Mouse (Mus musculus) brown adipose tissue, adult 24 weeks (tissue): ENCODE data around the gene Ces2e. TPM values are rescaled to one million over a fixed set of nuclear protein-coding genes. Genes with fewer than 3 reads are reported as not detected.
"Not testable (repeated sequence)": the region's sequence is repeated elsewhere in the genome, so short reads cannot be mapped to it uniquely, and the experiment has no call there.

ENCODE experiments used
- H3K27ac ChIP-seq: fragments of 200-500 bp; replicated peaks from 2 replicates; pipeline ENCODE4 v1.5.1; 2012; ENCODE audit warnings: low read depth, mild to moderate bottlenecking, low read length
- H3K4me1 ChIP-seq: fragments of 200-500 bp; 2 replicates; pipeline ENCODE4 v1.6.1; 2012; ENCODE audit warnings: low read length, mixed read lengths; ENCODE audit not compliant: control insufficient read depth, insufficient read depth, insufficient read length
- H3K4me3 ChIP-seq: fragments of 200-500 bp; 2 replicates; pipeline ENCODE4 v1.5.1; 2012; ENCODE audit warnings: low read depth, mild to moderate bottlenecking, low read length, moderate library complexity; ENCODE audit not compliant: insufficient read depth
- polyA plus RNA-seq: library from polyadenylated mRNA; stranded (reverse); fragments of >200 nt; gene quantifications from 2 replicates; pipeline ENCODE4 v1.2.4, GENCODE M21; 2012; ENCODE audit not compliant: missing spikeins, insufficient read depth, insufficient read length

Gene Ces2e
- not detected in 2 replicates for polyA plus RNA-seq

DNA sequence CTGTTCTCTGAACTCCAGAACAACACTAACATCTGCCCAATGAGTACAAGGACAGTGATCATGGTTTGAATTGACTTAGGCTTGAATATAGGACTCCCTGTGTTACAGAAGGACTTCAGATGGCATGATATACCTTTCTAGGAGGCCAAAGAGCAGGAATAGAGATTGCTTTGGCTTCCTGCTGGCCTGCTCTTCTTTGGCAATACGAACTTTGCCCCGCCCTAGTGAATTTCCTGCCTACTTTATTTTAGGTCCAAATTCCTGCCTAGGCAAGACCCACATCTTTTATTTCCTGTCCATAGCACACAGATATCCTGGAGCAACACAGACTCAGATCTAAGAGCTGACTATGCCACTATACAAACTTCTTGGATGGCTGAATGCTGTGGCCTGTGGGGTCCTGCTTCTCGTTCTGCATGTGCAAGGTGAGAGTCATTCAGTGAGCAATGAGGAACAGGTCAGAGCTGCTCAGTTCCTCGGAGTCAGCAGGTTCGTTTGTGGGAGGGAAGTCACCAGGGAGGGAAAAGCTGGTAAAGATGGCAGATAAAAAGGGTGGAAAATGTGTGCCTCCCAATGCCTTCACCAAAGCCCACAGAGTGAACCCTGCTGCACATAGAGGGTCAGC lies at the start of gene Ces2e:
Ces2e (plus strand) TSS at position 289 of the 625 bp plus-strand sequence.
- Histone ChIP-seq H3K27ac (no peak within 1 kb of the TSS), H3K4me3 (no peak within 1 kb of the TSS), H3K4me1 (peaks cover 3% of the 10 kb centered on the region; the same call in 1 of the 2 replicates)

DNA sequence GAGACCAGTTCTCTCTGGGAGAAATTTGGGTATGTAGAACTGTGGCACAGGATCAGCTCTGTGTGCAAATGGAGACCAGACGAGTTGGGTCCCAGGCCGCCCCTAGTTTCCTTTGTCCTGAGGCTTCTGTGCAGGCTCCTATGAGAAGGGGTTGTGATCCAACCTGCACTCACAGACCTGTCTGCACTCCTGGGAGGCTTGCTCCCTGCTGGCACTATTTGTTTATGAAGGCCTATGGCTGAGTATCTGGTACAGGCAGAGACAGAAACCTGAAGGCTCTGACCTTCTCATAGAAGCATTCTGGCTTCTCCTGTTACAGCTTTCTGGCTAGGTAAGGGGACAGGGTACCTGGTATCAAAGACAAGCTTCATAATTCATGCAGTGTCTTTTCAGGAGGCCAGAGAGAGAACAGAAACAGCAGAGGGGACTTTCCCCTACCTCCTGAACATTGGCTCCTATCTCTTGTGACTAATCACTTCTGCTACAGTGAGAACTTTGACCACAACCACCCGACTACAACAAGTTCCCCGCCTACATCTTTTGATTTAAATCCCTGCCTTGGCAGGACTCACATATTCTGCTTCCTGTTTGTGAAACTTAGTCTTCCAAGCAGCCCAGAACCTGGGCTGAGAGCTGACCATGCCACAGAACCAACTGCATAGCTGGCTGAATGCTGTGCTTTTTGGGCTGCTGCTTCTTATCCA lies 39.7 kb upstream of the Ces2e start:
- H3K4me1 ChIP-seq, H3K27ac ChIP-seq, H3K4me3 ChIP-seq: not testable (repeated sequence)

DNA sequence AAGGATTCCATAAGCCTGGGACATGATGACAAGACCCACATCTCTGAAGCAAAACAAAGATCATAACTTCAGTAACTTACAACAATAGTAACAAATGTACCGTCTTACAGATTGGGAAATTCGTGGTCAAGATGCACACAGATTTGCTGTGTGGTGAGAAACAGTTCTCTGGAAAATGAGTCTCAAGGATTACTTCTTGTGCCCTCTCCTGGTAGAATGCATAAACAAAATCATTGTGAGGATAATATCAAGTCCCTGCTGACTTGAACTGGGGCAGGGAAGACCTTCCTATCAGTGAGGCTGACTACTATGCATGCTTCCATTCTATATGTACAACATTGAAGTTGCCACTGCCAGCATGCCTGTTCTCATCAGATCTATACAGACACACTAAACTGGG lies 24.3 kb upstream of the Ces2e start:
- Histone ChIP-seq H3K27ac (no peak overlapping the region), H3K4me1 (no peaks in the 10 kb centered on the region), H3K4me3 (no peak overlapping the region)

DNA sequence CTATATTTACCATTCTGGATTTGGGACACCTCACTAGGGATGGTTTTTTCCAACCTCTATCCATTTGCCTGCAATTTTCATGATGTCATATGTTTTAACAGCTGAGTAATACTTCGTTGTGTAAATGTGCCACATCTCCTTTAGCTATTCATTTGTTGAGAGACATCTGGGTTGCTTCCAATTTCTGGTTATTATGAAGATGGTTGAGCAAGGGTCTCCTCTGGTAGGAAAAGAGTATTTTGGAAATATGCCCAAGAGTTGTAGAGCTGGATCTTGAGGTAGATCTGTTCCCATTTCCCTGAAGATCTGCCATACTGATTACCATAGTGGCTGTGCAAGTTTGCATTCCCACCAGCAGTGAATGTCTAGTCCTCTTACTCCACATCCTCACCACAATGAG lies 18.9 kb upstream of the Ces2e start:
- Histone ChIP-seq H3K27ac (no peak overlapping the region), H3K4me3 (no peak overlapping the region), H3K4me1 (no peaks in the 10 kb centered on the region)

DNA sequence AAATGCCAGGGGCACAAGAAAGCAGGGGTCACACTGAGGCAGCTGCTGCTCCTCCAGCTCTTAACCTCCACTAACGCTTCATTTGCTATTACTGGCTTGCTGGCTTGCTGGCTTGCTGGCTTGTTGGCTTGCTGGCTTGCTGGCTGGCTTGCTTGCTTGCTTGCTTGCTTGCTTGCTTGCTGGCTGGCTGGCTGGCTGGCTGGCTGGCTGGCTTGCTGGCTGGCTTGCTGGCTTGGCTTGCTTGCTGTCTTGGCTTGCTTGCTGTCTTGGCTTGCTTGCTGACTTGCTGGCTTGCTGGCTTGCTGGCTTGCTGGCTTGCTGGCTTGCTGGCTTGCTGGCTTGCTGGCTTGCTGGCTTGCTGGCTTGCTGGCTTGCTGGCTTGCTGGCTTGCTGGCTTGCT lies 17.0 kb upstream of the Ces2e start:
- not testable (repeated sequence) for H3K4me3 ChIP-seq, H3K4me1 ChIP-seq, H3K27ac ChIP-seq

DNA sequence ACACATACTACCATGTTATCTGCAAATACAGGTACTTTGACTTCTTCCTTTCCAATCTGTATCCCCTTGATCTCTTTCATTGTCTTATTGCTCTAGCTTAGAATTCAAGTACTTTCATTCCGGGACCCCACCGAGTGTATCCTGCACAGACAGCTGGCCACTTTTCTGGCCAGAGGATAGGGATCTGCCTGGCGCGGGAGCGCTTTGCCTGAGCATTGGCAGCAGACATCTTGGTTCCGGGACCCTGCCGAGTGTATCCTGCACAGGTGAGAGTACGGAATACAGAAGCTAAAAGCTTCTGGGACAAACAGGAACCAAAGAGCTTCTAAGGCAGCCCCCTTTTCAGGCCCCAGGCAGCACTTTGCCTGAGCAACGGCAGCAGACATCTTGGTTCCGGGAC lies 16.4 kb upstream of the Ces2e start:
- H3K4me1 ChIP-seq, H3K27ac ChIP-seq, H3K4me3 ChIP-seq: not testable (repeated sequence)

DNA sequence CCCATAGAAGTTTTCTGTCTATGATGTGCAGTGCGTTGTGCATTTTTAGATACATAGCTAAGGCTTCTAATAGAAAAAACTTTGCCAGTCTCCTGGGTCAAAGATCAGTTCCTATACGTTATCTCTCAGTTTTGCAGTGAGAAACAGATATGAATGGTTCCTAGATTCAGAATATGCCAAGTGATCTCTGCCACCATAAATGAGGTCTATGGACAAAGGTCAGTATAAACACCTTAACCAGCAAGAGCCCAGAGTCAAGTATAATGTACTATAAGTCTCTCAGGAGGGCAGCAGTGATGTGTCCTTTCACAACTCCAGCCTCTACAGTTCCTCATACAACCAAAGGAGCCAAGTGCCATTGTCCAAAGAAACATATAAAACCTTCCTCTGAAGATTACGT lies 1.2 kb downstream of the Ces2e start:
- H3K27ac ChIP-seq: no peak overlapping the region
- peaks cover 3% of the 10 kb centered on the region; the same call in 1 of the 2 replicates for H3K4me1 ChIP-seq
- no peak overlapping the region for H3K4me3 ChIP-seq

DNA sequence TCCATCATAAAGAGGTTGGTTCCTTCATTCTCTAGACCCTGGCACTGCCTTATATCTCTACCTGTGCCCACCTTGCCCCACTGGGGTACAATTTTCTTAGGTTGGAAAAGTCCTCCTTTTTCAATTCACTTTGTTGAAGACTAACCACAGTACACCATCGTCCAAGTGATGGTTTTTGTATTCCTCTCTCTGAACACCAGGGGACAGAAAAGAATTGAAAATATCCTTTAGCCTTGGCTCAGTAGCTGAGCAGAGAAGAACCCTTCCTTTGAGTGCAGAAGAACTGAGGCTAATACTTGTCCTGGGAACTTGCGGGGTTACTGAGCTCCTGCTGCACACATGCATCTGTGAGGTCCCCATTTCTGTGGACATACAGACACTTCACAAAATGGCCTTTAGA lies 18.6 kb downstream of the Ces2e start:
- no peaks in the 10 kb centered on the region for H3K4me1 ChIP-seq

DNA sequence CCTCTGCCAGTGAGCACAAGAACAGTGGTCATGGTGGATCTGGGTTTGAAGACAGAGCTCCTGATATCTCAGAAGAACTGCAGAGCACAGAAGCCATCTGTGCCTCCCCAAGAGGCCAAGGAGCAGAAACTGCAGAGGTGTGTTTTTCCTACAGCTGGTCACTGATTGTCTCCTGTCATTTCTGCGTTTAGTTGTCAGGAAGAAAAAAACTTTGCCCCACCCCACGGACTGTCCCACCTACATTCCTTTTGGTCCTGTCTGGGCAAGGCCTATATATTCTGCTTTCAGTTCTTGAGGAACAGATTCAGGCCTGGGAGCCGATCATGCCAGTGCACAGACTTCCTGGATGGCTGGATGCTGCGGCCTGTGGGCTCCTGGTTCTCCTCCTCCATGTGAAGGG lies 21.0 kb downstream of the Ces2e start, which contains the start of gene Ces2f:
Ces2f (plus strand) TSS at position 301 of the 400 bp plus-strand sequence.
- H3K4me1 ChIP-seq: no peaks in the 10 kb centered on the region
- H3K4me3 ChIP-seq: no peak within 1 kb of the TSS
- no peak within 1 kb of the TSS for H3K27ac ChIP-seq

More for the DNA sequence above, 18.6 kb downstream of the Ces2e start:
- H3K4me3 ChIP-seq: no peak overlapping the region
- H3K27ac ChIP-seq: no peak overlapping the region

DNA sequence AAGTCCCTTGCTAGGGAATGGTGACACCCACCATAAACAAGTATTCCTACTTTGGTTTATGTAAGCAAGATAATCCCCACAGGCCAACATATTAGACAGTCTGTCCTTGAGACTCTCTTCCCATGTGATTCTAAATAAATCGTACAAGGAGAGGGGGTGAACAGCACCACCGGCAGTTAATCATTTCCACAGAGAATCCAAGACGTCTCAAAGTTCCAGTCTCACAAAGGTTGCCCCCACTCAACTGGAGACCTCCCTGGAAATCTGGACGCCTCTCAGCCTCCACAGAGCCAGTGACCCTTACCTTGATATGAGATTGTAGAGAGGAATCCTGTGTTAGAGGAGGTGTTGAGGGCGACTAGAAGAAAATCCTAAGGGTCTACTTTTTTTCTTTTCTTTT lies 23.0 kb downstream of the Ces2e start:
- Histone ChIP-seq H3K4me1 (no peaks in the 10 kb centered on the region), H3K27ac (no peak overlapping the region), H3K4me3 (no peak overlapping the region)

DNA sequence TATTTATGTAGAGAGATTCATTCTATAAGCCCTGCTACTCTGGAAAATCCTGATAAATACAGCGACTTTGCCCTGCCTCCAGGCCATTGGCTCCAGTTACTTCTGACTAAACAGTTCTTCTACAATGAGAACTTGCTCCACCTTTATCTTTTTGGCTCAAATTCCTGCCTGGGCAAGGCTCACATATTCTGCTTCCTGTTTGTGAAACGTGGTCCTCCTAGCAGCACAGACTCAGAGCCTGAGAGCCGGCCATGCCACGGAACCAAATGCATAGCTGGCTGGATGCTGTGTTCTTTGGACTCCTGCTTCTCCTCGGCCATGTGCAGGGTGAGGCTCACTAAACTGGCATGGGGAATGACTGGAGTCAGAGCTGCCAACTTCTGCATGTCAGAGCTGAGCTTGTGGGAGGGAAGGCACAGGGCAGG lies 35.5 kb downstream of the Ces2e start, which contains the start of gene Ces2g:
Ces2g (plus strand) TSS at position 182 of the 425 bp plus-strand sequence.
- Histone ChIP-seq H3K4me3 (no peak within 1 kb of the TSS), H3K27ac (no peak within 1 kb of the TSS), H3K4me1 (no peaks in the 10 kb centered on the region)

DNA sequence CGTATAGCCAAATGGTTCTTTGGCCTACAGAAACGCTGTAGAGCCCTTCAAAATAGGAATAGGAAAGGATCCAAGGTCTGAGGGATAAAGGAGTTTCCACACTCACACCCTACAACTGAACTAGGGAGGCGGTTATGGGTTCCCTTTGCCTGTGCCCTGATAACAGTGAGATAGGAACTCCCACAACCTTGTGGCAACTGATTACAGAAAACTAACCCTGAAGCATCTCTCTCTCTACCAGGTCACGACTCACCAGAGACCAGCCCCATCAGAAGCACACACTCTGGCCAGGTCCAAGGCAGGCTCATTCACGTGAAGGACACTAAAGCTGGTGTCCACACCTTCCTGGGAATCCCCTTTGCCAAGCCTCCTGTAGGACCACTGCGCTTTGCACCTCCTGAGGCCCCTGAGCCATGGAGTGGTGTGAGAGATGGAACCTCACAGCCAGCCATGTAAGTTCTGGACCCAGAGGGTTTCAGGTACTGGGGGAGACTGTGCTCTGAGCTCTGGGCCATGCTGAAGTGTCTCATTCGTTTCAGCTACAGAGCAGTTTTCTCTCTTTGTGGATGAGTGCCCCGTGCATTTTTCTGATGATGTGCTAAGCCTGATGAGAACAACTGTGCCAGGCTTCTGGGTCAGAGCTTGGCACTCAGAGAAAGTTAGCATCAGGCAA lies 36.3 kb downstream of the Ces2e start:
- Histone ChIP-seq H3K4me1 (no peaks in the 10 kb centered on the region), H3K27ac (no peak overlapping the region), H3K4me3 (no peak overlapping the region)

DNA sequence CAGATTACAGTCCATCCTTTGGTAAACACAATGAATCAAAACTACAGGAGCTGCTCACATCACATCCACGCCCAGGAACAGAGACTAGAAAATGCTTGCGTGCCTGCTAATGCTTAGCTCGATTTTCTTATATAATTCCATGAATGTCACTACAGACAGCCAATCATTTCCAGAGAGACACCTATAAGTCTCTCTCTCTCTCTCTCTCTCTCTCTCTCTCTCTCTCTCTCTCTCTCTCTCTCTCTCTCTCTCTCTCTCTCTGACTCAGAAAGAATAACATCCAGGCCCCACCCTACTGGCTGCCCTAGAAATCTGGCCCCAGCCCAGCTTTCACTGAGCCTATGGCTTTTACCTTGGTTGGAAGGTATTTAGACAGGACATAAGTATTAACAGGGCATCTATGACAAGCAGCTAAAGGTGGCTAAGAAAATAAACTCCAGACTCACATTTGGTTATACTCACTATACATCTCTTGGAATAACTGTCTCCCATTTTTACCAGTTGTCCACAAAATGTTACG lies 37.4 kb downstream of the Ces2e start:
- no peak overlapping the region for H3K4me3 ChIP-seq
- no peaks in the 10 kb centered on the region for H3K4me1 ChIP-seq
- H3K27ac ChIP-seq: no peak overlapping the region

DNA sequence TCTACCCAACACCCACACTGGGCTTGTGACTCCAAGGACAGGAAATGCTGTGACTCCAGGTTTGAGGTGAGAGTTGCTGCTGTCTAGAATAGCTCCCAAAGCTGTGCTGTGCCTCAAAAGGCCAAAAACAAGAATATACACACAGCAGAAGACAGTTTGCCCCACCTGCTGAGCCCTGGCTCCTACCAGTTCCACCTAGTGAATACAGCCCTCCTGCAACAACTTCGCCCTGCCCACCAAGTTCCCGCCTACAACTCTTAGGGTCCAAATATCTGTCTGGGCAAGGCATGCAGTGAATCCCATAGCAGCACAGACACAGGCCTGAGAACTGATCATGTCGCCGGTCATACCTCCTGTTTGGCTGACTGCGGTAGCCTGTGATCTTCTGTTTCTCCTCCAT lies 58.1 kb downstream of the Ces2e start:
- Histone ChIP-seq H3K27ac (no peak overlapping the region), H3K4me3 (no peak overlapping the region), H3K4me1 (no peaks in the 10 kb centered on the region)
